Mouse (Mus musculus) neural tube, embryonic 10.5 days (tissue): ENCODE results near the gene Pomc.
"Not testable (repeated sequence)": the region's sequence is repeated elsewhere in the genome, so short reads cannot be mapped to it uniquely, and the experiment has no call there.

Source experiments
- DNase-seq: peaks from one replicate; pipeline ENCODE4 v3.0.0-alpha.2; 2017; ENCODE audit warnings: low spot score; ENCODE audit errors: extremely low spot score

The Pomc gene

DNA sequence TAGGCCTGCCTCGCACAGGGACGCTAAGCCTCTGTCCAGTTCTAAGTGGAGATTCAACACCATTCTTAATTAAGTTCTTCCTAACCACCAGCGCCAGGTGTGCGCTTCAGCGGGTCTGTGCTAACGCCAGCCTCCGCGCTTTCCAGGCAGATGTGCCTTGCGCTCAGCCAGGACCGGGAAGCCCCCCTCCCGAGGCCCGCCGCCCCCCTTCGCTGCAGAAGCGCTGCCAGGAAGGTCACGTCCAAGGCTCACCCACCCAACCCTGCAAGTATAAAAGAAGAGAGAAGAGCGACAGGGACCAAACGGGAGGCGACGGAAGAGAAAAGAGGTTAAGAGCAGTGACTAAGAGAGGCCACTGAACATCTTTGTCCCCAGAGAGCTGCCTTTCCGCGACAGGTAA, at the start of gene Pomc:
TSS of gene Pomc (plus strand) at position 301 of the 400 bp plus-strand sequence.
- DNase-seq, result no peak

- DNase-seq, result no peak
Measured at GRCm38 (mm10) chr12:3905436-3905835, 49.3 kb upstream of the Pomc start.

DNA sequence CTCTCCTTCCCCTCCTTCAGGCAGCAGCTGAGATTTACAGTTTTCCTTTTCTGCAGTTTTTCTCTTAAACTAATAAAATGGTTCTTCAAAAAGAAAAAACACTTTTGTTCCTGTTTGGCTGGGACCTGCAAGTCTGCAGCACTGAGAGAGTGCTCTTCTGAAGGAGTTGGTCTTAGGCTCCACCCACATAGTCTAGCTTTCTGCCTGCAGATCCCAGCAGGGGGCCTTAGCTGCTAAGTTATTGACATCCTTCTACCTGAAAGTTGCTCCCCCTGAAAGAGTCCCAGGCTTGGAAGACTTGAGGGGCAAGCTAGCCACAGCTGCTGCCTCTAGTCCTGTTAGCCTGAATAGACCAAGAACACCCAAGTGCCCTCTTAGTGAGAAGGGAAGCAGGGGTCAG, 48.4 kb upstream of the Pomc start:
- DNase-seq, result no peak

DNA sequence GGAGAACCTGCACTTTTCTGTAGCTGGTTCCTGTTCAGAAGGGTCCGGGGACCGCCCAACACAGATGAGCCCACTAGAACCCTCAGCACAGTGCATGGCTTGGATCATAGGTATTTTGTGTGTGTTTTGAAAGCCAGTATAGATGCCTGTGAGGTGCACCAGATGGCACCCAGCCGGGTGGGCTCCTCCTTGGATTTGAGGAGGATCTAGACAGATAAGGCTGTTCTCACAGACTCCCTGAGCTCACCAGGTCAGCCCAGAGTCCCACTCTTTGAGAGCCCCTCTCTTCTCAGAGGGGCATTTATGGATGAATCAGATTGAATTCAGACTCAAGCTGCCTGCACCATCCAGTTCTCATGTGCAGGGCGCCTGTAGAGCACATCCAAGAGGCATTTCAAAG, 47.7 kb upstream of the Pomc start:
- no peak for DNase-seq

GRCm38 (mm10) chr12:3907418-3907817, 47.3 kb upstream of the Pomc start:
- no peak for DNase-seq

- DNase-seq, result no peak
Measured at GRCm38 (mm10) chr12:3910466-3911093, 44.2 kb upstream of the Pomc start.

- DNase-seq, result no peak
Measured at GRCm38 (mm10) chr12:3911831-3912348, 42.9 kb upstream of the Pomc start.

DNA sequence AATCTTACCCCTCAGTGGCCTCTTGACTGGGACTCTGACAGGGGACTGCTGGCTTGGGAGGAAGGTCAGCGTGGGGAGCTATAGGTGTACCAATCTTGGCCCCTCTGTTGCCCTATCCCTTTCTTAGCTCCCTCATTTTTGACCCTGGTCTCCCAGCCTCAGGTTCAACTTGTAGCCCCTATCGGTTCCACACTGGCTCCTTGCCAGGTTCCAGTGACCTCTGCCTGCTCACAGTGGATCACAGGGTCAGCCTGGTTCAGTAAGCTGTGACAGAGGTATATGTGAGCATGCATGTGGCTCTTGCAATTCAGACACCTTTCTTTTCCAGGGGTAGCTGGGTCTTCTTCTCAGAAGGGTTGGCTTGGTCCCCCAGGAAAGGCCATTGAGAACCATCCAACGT, 38.9 kb upstream of the Pomc start:
- DNase-seq, result no peak

- DNase-seq, result no peak
Measured at GRCm38 (mm10) chr12:3917668-3918341, 36.9 kb upstream of the Pomc start.

DNA sequence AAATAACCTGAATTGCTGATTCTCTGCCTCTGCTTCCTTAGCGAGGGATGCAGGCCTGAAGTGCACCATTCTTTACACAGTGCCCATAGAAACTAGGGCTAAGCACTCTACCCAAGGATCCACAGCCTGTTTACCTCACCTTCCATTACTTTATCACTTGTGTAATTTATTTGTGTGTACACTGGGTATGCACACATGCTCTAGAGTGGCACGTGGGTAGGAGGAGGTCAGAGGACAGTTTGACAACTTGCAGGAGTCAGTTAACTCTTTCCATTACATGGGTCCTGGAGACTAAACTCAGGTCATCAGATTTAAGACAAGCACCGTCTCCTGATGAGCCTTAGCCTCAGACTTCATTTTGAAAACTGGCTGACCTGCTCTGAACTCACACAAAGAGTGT, 36.2 kb upstream of the Pomc start:
- DNase-seq, result no peak

- DNase-seq, result no peak
Measured at GRCm38 (mm10) chr12:3919423-3919822, 35.3 kb upstream of the Pomc start.

DNA sequence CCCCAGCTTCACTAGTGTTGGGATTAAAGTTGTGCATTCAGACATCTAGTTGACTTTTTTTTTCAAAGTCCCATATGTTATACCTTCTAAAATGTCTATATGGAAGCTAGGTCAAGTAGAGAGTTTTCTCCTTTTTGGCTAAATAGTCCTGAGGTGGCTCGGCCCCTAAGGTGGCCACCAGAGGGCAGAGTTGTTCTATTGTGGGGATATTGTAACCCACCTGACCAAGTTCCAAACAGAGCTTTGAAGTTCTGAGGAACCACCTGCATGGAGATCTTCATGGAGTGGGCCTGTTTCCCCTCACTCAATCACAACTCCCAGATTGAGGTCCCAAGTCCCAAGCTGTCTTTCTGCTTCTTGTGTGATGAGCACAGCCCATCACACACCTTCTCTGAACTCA, 28.6 kb upstream of the Pomc start:
- peak; percentile 66 for DNase-seq

DNA sequence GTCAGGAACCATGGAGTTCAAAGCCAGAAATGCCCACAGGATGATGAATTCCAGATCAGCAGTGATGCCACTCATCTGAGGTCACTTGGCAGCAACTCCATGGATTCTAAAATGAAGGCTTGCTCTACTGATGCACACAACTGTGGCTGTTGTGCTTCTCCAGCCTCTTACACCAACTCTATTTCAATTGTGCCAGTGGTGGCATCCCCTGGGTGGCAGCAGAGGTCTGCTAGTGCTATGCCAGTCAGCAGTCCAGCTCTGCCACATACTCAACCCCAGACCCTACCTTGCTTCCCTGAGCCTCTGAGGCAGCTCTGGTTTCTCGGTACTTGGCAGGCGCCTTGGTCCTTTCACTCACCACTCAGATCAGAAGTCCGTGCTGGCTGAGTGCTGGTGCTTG, 25.9 kb upstream of the Pomc start:
- no peak for DNase-seq

DNA sequence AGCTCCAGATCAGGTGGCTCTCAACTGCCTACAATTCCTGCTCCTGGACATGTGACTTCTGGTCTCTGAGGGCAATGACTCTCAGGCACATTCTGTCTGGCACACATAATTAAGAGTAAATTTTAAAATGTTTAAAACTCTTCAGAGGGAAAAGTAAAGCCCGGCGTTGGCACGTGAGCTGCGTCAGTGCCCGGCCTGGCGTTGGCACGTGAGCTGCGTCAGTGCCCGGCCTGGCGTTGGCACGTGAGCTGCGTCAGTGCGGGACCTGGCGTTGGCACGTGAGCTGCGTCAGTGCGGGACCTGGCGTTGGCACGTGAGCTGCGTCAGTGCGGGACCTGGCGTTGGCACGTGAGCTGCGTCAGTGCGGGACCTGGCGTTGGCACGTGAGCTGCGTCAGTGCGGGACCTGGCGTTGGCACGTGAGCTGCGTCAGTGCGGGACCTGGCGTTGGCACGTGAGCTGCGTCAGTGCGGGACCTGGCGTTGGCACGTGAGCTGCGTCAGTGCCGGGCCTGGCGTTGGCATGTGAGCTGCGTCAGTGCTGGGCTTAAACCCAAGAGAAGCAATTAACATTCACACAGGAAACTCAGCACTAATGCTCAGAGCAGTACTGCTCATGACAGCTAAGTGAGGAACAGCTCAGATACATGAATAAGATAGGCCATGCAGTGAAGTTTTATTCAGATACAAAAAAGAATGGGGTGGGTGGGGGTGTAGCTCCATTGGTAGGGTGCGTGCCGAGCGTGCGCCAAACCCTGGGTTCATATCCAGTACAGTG, 24.5 kb upstream of the Pomc start:
- DNase-seq, result not testable (repeated sequence)

DNA sequence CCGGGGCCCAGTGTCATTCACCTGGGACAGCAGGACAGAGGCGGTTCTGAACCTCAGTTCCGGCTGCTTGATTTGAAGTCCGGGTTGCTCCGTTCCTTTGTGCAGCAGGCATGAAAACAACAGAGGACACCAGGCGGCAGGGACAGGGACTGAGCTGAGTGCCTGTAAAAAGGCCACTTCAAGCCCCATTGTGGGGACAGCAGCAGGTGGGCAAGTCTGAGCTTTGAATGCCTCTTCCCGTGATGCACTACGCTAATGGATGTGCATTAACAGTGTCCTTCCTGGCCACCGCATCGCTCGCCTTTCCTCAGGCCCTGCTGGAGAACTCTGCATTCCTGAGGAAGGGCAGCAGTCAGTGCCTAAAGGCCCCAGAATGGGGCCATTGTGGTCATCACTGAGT, 12.7 kb upstream of the Pomc start:
- peak; percentile 30 for DNase-seq

DNA sequence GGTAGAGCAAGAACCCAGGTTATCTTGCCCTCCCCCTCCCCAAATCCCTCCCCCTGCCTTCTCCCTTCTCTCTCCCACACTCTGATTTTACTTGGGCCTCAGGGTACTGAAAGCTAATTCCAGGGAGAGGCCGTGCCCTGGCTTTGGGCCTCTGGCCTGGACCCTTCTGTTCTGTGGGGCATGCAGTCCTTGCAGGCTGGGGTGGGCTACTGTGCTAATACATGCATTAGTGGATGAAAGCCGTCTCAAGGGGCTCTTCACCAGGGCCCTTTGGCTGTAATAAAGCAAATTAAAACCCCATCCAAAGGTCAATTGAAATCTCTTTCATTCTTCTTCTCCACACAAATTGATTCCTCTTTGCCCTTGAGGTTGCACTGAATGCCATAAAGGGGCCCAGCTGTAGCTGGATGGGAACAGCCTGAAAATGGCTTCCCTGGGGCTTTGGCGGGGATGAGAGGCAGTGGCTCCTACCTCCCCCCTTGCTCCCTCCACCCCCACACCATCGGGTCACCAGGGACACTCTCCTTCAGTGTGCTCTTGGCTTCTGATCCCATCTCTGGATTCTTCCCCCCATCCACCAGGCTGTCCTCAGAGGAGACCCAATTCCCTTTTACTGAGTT, 10.2 kb upstream of the Pomc start:
- DNase-seq, result no peak

DNA sequence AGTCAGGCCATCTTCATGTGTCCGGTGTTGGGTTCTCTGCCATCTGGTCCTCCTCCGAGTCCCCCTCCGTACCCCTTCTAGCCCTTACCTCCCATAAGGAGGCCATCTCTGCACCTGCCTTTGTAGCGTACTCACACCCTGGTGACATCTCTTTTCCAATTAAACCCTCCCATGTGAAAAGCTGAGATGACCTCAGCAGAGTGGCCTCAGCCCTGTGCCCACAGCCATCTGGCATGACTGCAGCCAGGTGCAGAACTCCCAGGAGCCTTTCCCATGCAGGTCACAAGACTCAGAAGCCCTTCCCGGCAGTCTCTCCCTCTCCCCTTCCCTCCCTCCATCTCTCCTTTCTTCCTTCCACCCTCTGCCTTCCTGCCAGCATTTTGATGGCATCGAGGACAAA, 7.2 kb upstream of the Pomc start:
- DNase-seq, result no peak

- peak; percentile 29 for DNase-seq
Measured at GRCm38 (mm10) chr12:3955371-3955770, 620 bp downstream of the Pomc start.

DNA sequence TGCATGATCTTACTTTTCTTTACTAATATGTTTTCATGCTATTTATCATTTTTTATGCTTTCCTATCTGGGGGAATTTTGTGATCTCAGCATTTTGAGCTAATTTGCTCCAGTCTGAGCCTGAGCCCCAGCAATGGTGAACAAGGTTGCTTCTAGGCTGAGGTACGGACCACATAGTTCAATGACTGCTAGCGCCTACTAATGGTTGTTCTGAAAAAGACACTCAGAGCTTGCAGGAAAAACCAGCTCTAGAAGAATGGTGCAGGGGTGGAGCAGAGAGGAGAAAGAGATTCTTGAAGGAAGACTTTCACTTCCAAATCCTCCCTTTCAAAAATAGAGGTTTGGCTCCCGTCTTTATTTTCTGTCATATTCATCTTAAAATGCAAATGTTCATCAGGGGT, 1.6 kb downstream of the Pomc start:
- DNase-seq, result no peak

DNA sequence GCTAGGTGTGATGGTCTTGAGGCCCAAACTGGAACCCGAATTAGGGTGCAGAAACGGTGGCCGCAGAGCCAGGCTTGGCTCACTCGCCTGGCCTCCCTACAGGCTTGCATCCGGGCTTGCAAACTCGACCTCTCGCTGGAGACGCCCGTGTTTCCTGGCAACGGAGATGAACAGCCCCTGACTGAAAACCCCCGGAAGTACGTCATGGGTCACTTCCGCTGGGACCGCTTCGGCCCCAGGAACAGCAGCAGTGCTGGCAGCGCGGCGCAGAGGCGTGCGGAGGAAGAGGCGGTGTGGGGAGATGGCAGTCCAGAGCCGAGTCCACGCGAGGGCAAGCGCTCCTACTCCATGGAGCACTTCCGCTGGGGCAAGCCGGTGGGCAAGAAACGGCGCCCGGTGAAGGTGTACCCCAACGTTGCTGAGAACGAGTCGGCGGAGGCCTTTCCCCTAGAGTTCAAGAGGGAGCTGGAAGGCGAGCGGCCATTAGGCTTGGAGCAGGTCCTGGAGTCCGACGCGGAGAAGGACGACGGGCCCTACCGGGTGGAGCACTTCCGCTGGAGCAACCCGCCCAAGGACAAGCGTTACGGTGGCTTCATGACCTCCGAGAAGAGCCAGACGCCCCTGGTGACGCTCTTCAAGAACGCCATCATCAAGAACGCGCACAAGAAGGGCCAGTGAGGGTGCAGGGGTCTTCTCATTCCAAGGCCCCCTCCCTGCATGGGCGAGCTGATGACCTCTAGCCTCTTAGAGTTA, 5.2 kb downstream of the Pomc start:
- peak; percentile 98 for DNase-seq

DNA sequence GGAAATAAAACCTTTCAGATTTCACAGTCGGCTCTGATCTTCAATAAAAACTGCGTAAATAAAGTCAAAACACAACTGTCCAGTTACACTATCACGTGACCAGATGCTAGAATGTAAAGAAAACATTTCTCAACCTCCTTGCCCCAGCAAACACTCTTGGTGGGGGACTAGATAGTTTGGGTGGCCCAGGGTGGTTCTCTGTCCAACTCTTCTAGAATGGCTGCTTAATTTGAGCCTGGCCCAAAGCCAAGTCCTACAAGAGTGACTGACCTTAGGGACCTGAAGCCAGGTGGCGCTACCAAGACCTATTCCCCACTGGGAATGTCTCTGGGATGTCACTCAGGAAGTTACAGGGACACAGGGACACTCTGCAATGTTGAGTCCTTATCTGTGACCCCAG, 5.8 kb downstream of the Pomc start:
- DNase-seq, result no peak
